Mouse (Mus musculus) spleen, adult 2 months (tissue): ENCODE results near the gene Ripk4. TPM values are rescaled to one million over a fixed set of nuclear protein-coding genes. Genes with fewer than 3 reads are reported as not detected.

ENCODE experiments used
- DNase-seq, 2 experiments: peaks; one replicate each; pipeline versions ENCODE4 v3.0.0 to v3.0.0-alpha.2; 2012 to 2021; ENCODE audit warnings: low spot score in 2 of 2, low read depth in 1 of 2
- H3K27ac ChIP-seq: fragments of 200-500 bp; 2 replicates; pipeline ENCODE4 v1.5.1; 2012; ENCODE audit warnings: low read length, inconsistent platforms; ENCODE audit not compliant: insufficient read depth
- H3K27me3 ChIP-seq: fragments of 200-500 bp; 2 replicates; pipeline ENCODE4 v1.6.1; 2012; ENCODE audit warnings: mild to moderate bottlenecking, moderate library complexity, low read length, inconsistent platforms; ENCODE audit not compliant: control insufficient read depth, insufficient read depth
- H3K36me3 ChIP-seq: fragments of 200-500 bp; 2 replicates; pipeline ENCODE4 v1.6.1; 2012; ENCODE audit warnings: mild to moderate bottlenecking, low read length, inconsistent platforms; ENCODE audit not compliant: control insufficient read depth, insufficient read depth
- H3K4me1 ChIP-seq: fragments of 200-500 bp; 2 replicates; pipeline ENCODE4 v1.6.1; 2011; ENCODE audit warnings: inconsistent platforms; ENCODE audit not compliant: control insufficient read depth, insufficient read depth, insufficient read length
- H3K4me3 ChIP-seq: fragments of 200-500 bp; 2 replicates; pipeline ENCODE4 v1.5.1; 2011; ENCODE audit warnings: mild to moderate bottlenecking, inconsistent platforms; ENCODE audit not compliant: insufficient read depth, insufficient read length; ENCODE audit errors: extremely low read depth
- CTCF ChIP-seq: fragments of 200-500 bp; IDR thresholded peaks from 2 replicates; pipeline ENCODE4 v1.5.1; 2011; ENCODE audit warnings: mild to moderate bottlenecking, inconsistent platforms; ENCODE audit not compliant: insufficient read depth, insufficient read length, insufficient replicate concordance; ENCODE audit errors: extremely low read depth
- POLR2A ChIP-seq: fragments of 200-500 bp; IDR thresholded peaks from 2 replicates; pipeline ENCODE4 v1.6.1; 2011; ENCODE audit warnings: low read depth, low read length, inconsistent platforms
- WGBS: fragments of 180-500 bp; shearing (Covaris S2); methylation state at CpG from one replicate; pipeline ENCODE4 v1.1.7; 2018; 5-methylcytosine and 5-hydroxymethylcytosine counted together
- polyA plus RNA-seq: library from polyadenylated mRNA; depleted of rRNA; stranded (reverse); fragments of >200 nt; gene quantifications from 2 replicates; pipeline ENCODE4 v1.2.3, GENCODE M21; 2012; rRNA removed

Ripk4 gene
- polyA plus RNA-seq = 0.15 and 0.19 TPM in 2 replicates

GRCm38 (mm10) chr16:97763061-97763989 is at the start of gene Ripk4:
Ripk4 (minus strand) TSS chr16:97763787.
- Histone ChIP-seq H3K27ac (no peak within 1 kb of the TSS), H3K4me1 (peaks cover 7% of the 10 kb centered on the region; the same call in 1 of the 2 replicates), H3K36me3 (no peaks in the 10 kb centered on the region), H3K27me3 (peaks cover 7% of the 10 kb centered on the region), H3K4me3 (peak within 1 kb of the TSS; percentile 33; the same call in 1 of the 2 replicates)
- no peak for DNase-seq
- WGBS = 3% methylated on average over 86 of the region's 88 CpGs
- no peak for TF ChIP-seq POLR2A

- WGBS = 92% methylated on average over 3 of the region's 3 CpGs
- H3K27me3 ChIP-seq = no peaks in the 10 kb centered on the region
- H3K4me3 ChIP-seq = no peak overlapping the region
- H3K27ac ChIP-seq = no peak overlapping the region
- TF ChIP-seq POLR2A (no peak), CTCF (no peak)
- no peaks in the 10 kb centered on the region for H3K4me1 ChIP-seq
- H3K36me3 ChIP-seq = peaks cover 40% of the 10 kb centered on the region
- no peak for DNase-seq
Measured at GRCm38 (mm10) chr16:97808881-97809280, 45.3 kb upstream of the Ripk4 start.

GRCm38 (mm10) chr16:97805646-97806045 is 42.1 kb upstream of the Ripk4 start:
- no peak overlapping the region for H3K4me3 ChIP-seq
- TF ChIP-seq POLR2A (no peak), CTCF (no peak)
- peaks cover 36% of the 10 kb centered on the region for H3K36me3 ChIP-seq
- 97% methylated on average over 3 of the region's 3 CpGs for WGBS
- no peaks in the 10 kb centered on the region for H3K27me3 ChIP-seq
- H3K27ac ChIP-seq = no peak overlapping the region
- H3K4me1 ChIP-seq = no peaks in the 10 kb centered on the region
- no peak for DNase-seq

GRCm38 (mm10) chr16:97804680-97805547 is 41.3 kb upstream of the Ripk4 start:
- DNase-seq = peak; percentile 14 to 59
- Histone ChIP-seq H3K36me3 (peaks cover 37% of the 10 kb centered on the region), H3K4me3 (no peak overlapping the region), H3K27me3 (no peaks in the 10 kb centered on the region), H3K4me1 (no peaks in the 10 kb centered on the region), H3K27ac (no peak overlapping the region)
- 74% methylated on average over 7 of the region's 7 CpGs for WGBS
- TF ChIP-seq POLR2A (no peak), CTCF (peak; percentile 56; the same call in 1 of the 2 replicates)

GRCm38 (mm10) chr16:97797950-97798869 is 34.6 kb upstream of the Ripk4 start:
- H3K27me3 ChIP-seq = no peaks in the 10 kb centered on the region
- WGBS = 78% methylated on average over 7 of the region's 7 CpGs

GRCm38 (mm10) chr16:97797212-97797611 is 33.6 kb upstream of the Ripk4 start:
- no peaks in the 10 kb centered on the region for H3K27me3 ChIP-seq
- peaks cover 18% of the 10 kb centered on the region for H3K36me3 ChIP-seq
- H3K27ac ChIP-seq = no peak overlapping the region
- no peak for DNase-seq
- WGBS = 82% methylated on average over 3 of the region's 3 CpGs
- no peak overlapping the region for H3K4me3 ChIP-seq
- no peaks in the 10 kb centered on the region for H3K4me1 ChIP-seq
- TF ChIP-seq CTCF = no peak

More at GRCm38 (mm10) chr16:97797950-97798869, 34.6 kb upstream of the Ripk4 start:
- Histone ChIP-seq H3K4me1 (no peaks in the 10 kb centered on the region), H3K27ac (no peak overlapping the region), H3K36me3 (peaks cover 17% of the 10 kb centered on the region), H3K4me3 (no peak overlapping the region)
- TF ChIP-seq POLR2A (no peak), CTCF (no peak)
- DNase-seq = no peak
